Mouse (Mus musculus) thymus, postnatal 36 days (tissue): ENCODE measurements around the gene Mgrn1.
A peak's percentile ranks its signal among the peaks of the same experiment; 100 is the strongest.

Source experiments
- DNase-seq, 2 experiments: peaks; one replicate each; pipeline ENCODE4 v3.0.0; 2022; ENCODE audit warnings: mixed read lengths in 2 of 2

Mgrn1 gene

DNA sequence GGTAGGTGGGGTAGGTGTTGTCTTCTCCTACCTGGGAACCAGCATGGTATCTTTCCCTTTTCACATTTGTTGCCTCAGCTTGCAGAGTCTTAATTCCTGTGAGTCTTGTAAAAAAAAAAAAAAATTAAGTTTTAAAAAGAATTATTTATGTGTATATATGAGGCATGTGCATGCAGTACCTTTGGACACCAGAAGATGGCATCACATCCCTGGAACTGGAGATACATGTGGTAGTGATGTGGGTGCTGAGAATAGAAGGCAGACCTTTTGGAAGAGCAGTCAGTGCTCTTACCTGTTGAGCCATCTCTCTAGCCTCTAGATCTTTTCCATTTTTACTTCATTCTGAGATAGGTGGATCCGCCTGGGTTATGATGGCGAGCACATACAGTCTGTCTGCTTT, 23.7 kb downstream of the Mgrn1 start:
- DNase-seq: no peak

DNA sequence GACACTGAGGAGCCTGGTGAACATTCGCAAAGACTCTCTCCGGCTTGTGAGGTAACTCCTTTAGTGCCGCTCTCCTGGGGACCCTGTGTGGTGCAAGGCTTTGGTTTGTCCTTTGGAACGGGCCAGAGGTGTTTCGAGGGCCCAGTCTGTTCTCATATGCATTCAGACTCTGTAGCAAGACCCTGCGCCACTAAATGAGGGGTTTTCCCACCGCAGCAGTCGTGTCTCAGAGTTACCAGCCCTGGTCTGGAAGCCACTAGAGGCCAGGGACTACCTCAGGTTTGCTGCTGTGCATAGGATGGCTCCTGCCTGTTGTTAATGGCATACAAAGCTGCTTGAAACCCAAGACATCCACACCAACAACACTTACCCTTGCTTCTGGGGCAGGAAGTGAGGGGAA, 24.7 kb downstream of the Mgrn1 start:
- no peak for DNase-seq

DNA sequence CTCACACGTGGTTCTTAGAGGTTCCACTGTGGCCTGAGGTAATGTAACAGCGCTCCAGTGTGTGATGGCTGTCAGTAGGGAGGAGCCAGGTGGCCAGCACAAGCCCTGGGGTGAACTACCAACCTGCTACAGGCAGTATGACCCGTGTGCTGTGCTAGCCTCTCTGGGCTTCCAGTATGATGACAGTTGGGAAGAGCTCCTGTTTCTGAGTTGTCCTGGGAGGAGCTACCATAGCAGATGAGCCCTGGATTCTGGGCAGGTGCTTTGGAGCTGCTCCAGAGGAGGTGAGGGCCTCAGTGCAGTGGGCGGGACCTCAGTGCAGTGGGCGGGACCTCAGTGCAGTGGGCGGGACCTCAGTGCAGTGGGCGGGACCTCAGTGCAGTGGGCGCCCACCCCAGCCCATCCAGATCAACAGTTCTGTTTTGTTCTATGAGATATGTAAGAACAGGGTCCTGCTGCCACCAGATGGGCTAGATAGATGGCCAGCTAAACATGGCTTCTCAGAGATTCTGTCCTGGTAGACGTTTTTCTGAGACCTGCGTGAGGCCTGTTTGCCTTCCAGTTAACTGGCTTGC, 26.1 kb downstream of the Mgrn1 start:
- no peak for DNase-seq

DNA sequence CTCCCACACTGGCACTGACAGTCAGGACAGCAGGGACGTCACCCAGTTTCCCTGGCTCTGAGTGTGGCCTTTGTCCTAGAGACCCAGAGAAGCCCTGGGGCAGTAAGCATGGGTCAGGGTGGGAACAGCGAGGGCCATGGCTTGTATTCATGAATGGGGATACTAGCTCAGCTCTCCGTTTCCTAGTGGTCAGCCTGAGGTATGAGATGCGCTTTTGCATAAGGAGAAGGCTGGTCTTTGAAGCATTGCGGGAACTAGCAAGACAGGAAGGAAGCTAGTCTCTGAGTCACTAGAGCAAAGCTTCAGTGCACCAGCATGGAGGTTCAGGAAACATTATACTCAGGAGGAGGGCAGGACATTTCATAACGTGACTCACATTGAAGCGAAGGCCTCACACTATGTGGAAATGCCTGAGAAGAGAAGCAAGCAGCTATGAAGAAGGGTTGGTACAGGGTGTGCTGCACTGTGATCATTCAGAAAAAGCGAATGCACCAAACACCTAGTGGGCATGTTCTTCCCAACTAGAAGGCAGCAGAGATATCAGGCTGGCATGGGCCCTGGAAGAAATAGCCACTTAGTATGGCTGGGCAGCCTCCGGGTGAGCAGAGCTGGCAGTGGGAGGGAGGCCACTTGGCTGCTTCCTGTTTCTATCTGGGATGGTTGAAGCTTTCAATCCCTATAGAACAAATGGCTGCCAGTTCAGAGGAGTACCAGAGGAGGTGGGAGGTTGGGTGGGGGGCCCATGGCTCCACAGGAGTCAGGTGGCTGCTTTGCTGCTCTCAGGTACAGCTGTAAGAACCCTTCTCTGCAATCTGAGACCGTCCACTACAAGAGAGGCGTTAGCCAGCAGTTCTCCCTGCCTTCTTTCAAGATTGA, 27.1 kb downstream of the Mgrn1 start:
- no peak for DNase-seq

DNA sequence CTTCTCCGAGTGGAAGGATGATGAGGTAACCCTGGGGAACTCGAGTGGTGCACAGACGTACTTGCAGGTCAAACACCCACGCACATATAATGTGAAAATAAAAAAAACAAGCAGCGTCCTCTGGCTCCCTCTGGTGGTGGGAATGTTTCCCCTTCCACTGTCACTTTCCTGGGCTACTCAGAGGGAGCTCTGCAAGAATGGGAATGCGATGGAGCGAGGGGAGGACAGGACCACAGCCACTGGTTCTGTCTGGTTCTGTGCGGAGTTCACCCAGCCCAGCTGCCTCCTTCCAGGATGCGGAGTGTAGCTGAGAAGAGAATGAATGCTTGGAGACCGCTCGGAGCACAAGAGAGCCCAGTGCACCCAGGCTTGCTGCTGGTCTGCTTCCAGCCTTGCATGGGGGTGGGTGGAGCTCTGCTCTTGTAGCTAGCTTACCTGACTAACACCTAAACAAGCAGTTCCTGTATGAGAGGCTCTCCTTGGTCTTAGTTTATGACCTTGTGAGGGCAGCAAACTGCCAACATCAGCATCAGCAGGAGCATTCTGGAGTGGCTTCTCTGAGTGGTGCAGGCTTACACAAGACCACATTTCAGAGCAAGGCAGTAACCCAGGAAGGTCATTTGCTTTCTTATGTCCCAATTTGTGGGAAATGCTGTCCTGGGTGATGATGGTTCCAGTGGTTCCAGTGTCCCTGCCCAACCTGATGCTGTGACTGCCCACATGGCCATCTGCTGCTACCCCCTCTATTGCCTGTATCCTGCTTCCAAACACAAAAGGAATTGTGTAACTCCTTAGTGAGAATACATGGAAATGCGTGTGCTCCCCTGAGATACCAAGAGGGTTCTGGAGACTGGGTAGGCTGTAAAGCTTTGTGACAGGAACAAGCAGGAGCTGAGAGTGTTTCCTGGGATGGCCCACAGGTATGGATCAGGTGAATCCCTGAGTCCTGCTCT, 28.0 kb downstream of the Mgrn1 start:
- DNase-seq: peak; percentile 70 to 80

- DNase-seq: no peak
Observed at GRCm38 (mm10) chr16:4915931-4916330, 29.9 kb downstream of the Mgrn1 start.

- DNase-seq: no peak
Observed at GRCm38 (mm10) chr16:4916608-4917007, 30.6 kb downstream of the Mgrn1 start.

DNA sequence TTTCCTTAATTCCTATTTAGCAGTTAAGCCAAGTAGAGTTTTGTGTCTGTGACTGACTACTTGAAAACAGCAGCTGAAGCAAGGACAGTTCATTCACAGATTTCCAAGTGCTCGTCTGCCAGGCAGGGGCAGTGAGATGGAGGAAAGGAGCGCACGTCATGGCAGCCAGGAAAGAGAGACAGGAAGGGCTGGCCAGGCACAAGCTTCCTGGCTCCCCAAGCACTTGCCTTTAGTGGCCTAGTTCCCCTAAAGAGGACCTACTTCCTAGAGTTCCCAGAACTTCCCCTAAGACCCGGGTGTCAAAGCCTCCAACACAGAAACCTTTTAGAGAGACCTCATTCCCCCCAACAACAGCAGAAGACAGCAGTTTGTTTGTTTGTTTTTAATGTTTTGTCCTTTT, 34.5 kb downstream of the Mgrn1 start:
- DNase-seq: no peak

GRCm38 (mm10) chr16:4922481-4922880, 36.4 kb downstream of the Mgrn1 start:
- DNase-seq: peak; percentile 44 to 61

GRCm38 (mm10) chr16:4923996-4924395, 37.9 kb downstream of the Mgrn1 start:
- no peak for DNase-seq

DNA sequence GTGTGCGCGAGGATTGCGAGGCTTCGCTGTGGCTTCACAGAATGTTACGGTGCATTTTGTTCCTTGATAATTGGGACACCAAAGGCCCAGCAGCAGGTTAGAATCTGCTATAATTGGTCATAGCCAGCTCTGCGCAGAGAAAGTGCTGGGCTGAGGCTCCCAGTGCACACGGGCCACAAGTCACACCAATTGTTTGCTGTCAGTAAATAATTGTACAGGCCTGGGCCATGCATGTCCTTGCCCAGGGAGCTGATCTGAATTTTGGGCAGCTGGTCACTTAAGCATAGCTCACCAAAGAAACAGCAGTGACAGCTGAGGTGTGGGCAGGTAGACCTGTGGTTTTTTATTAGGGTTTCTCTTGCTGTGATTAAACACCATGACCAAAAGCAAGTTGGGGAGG, 41.9 kb downstream of the Mgrn1 start:
- DNase-seq: no peak

GRCm38 (mm10) chr16:4928474-4928873, 42.4 kb downstream of the Mgrn1 start:
- no peak for DNase-seq

- no peak for DNase-seq
Observed at GRCm38 (mm10) chr16:4932429-4932828, 46.4 kb downstream of the Mgrn1 start.

- DNase-seq: no peak
Observed at GRCm38 (mm10) chr16:4935430-4935829, 49.4 kb downstream of the Mgrn1 start.

GRCm38 (mm10) chr16:4935931-4936703, 50.1 kb downstream of the Mgrn1 start:
- DNase-seq: no peak

GRCm38 (mm10) chr16:4937351-4938190, 51.5 kb downstream of the Mgrn1 start:
- DNase-seq: no peak

- no peak for DNase-seq
Observed at GRCm38 (mm10) chr16:4938461-4938860, 52.4 kb downstream of the Mgrn1 start, which contains the start of gene Nudt16l1. Nudt16l1 (plus strand) TSS chr16:4938761.

DNA sequence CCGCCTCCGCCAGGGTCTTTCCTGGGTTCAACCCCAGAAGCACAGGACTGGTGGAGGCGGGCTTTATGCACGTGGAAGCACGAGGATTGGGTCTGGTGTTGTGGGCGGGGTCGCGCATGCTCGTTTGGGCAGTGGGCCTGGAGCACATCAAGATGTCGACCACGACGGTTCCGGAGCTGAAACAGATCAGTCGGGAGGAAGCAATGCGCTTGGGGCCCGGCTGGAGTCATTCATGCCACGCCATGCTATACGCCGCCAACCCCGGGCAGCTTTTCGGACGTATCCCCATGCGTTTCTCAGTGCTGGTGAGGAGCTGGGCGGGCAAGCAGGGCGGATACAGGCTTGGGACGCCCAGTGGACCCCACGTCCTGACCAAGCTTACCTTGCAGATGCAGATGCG, 52.9 kb downstream of the Mgrn1 start:
- peak; percentile 98 to 99 for DNase-seq

DNA sequence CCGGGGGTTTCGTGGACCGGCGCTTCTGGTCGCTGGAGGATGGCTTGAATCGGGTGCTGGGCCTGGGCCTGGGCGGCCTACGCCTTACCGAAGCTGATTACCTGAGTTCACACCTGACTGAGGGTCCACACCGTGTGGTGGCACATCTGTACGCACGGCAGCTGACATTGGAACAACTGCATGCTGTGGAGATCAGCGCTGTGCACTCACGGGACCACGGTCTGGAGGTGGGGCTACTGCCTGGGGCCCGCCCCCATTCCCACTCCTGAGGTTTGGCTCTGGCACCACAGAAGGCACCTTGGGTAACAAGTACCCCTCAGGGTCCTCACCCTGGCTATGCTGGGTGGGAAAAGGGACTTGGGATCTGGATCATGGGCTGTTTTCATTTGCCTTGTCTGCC, 53.4 kb downstream of the Mgrn1 start:
- no peak for DNase-seq

DNA sequence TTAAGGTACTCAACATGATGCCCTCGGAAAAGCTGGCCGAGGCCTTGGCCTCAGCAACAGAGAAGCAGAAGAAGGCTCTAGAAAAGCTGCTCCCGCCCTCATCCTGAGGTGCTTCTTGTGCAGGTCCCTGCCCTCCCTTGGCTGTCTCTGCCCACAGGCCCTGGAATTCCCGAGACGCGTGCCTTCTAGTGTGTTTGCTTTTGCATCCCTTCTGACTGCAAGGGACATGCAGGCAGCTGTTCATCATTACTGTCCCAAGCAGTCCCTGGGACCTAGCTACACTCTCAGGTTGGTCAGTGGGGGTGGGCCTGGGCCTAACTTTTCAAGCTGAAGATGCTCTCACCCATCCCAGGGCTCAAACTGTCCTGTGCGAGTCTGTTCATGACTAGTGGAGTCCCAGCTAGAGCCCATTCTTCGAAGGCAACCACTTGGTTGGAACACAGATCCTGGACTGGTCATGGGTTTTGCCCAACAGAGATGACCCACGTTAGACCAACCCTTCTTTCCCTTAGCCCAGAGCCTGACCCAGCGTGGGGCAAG, 54.3 kb downstream of the Mgrn1 start:
- no peak for DNase-seq

DNA sequence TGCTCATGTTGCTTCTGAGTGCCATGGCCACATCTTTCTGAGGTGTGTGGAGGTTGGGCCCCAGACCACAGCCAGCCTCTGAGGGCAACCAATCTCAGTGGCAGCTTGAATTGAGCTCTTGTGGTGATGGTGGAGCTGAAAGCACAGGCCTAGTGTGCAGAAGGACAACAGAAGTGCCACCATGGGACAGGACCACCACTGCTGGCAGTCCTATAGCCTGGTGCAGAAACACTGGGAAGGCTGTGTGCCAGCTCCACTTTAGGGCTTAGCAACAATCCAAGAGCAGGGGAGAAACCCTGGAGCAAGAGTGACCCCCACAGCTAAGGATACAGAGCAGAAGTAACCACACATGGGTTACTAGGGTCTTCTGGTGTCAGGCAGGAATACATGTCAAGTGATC, 55.0 kb downstream of the Mgrn1 start:
- DNase-seq: no peak
